Mouse (Mus musculus) spleen, adult 18-20 months (tissue): Measurements from ENCODE around the gene Nfatc4.

ENCODE experiments used
- DNase-seq, 2 experiments: peaks; one replicate each; pipeline ENCODE4 v3.0.0; 2022; ENCODE audit warnings: mixed read lengths in 2 of 2

The Nfatc4 gene

GRCm38 (mm10) chr14:55822435-55822990 is 431 bp upstream of the Nfatc4 start:
- DNase-seq = peak in 1 of 2 experiments; percentile 70

- no peak for DNase-seq
Measured at GRCm38 (mm10) chr14:55824001-55824480, 1.1 kb downstream of the Nfatc4 start.

GRCm38 (mm10) chr14:55824481-55825215 is 1.7 kb downstream of the Nfatc4 start:
- DNase-seq = no peak

- DNase-seq = no peak
Measured at GRCm38 (mm10) chr14:55825216-55826051, 2.5 kb downstream of the Nfatc4 start.

GRCm38 (mm10) chr14:55826142-55826541 is 3.2 kb downstream of the Nfatc4 start:
- no peak for DNase-seq

- DNase-seq = no peak
Measured at GRCm38 (mm10) chr14:55826551-55827340, 3.8 kb downstream of the Nfatc4 start.

GRCm38 (mm10) chr14:55828716-55829263 is 5.8 kb downstream of the Nfatc4 start:
- no peak for DNase-seq

GRCm38 (mm10) chr14:55829854-55830253 is 6.9 kb downstream of the Nfatc4 start:
- DNase-seq = no peak

- DNase-seq = no peak
Measured at GRCm38 (mm10) chr14:55830331-55830730, 7.4 kb downstream of the Nfatc4 start.

- DNase-seq = no peak
Measured at GRCm38 (mm10) chr14:55833126-55833525, 10.2 kb downstream of the Nfatc4 start.

- no peak for DNase-seq
Measured at GRCm38 (mm10) chr14:55834808-55835533, 12.0 kb downstream of the Nfatc4 start.

- DNase-seq = no peak
Measured at GRCm38 (mm10) chr14:55838312-55838711, 15.4 kb downstream of the Nfatc4 start.

- no peak for DNase-seq
Measured at GRCm38 (mm10) chr14:55838740-55839139, 15.8 kb downstream of the Nfatc4 start.

GRCm38 (mm10) chr14:55840853-55841366 is 18.0 kb downstream of the Nfatc4 start:
- no peak for DNase-seq

GRCm38 (mm10) chr14:55842794-55843193 is 19.9 kb downstream of the Nfatc4 start:
- DNase-seq = no peak

GRCm38 (mm10) chr14:55845506-55846294 is 22.8 kb downstream of the Nfatc4 start:
- DNase-seq = no peak

GRCm38 (mm10) chr14:55850885-55851284 is 27.9 kb downstream of the Nfatc4 start:
- no peak for DNase-seq

- DNase-seq = no peak
Measured at GRCm38 (mm10) chr14:55852646-55853551, 30.0 kb downstream of the Nfatc4 start.

- DNase-seq = no peak
Measured at GRCm38 (mm10) chr14:55853621-55854285, 30.8 kb downstream of the Nfatc4 start, which contains the start of gene Nynrin. Gene Nynrin (plus strand): TSS chr14:55854010.
